ENCODE assay signal across 12 mouse cellular contexts in the genomic region with DNA sequence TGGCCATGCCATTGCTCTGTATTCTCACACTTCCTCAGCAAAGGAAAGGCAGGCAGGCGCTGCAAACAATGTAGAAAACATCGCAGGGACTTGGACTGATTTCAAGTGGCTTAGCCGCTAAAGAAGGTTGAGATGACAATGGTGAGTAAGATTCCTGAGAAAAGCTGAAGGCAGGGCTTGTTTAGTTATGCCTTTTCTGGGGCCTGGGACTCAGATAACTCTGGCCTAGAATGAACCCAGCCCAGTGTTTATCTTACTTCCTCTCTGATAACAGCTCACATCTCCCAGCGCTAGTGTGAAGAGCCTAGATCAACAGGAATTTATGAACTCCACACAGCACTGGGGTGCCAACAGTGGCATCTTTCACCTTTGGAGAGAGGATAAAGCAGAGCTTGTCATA.
DNase-seq lines count a peak whose midpoint lies in the region; ATAC-seq and TF ChIP-seq lines count a peak whose summit lies in the region.
"Had no signal": no experiment of that assay in that cellular context is flagged by ENCODE, and none has a peak within 500 bp of the region (broad histone marks: within the 10 kb centered on the region; RNA-seq: fewer than 3 reads in every experiment).

No protein-coding gene starts in this region.

- H3K4me2 ChIP-seq in liver, embryonic 11.5 days: no peak overlapping the region
- H3K4me2 ChIP-seq in liver, postnatal 0 days (ENCODE audit: low read depth, low read length): no peak overlapping the region
- no peak overlapping the region for H3K4me2 ChIP-seq in intestine, postnatal 0 days (replicated peaks; ENCODE audit: low read depth)
- H3K4me2 ChIP-seq: midbrain, embryonic 15.5 days had no signal

- no peaks in the 10 kb centered on the region for H3K36me3 ChIP-seq in liver, embryonic 11.5 days (ENCODE audit: control insufficient read depth, insufficient read depth, low read length)
- H3K36me3 ChIP-seq in liver, postnatal 0 days (replicated peaks; ENCODE audit: insufficient read depth, low read length): no peaks in the 10 kb centered on the region
- no peaks in the 10 kb centered on the region for H3K36me3 ChIP-seq in intestine, postnatal 0 days (ENCODE audit: control insufficient read depth, insufficient read depth)
- H3K36me3 ChIP-seq: hindbrain, embryonic 10.5 days; midbrain, embryonic 15.5 days had no signal

- 0 out of 2 replicates have a peak, but pooled peaks have one; percentile 24 for ATAC-seq in liver, embryonic 11.5 days (replicated peaks; ENCODE audit: low FRiP score)
- ATAC-seq in liver, postnatal 0 days: no peak
- 0 out of 2 replicates have a peak, but pooled peaks have one; percentile 41 for ATAC-seq in intestine, postnatal 0 days
- ATAC-seq in megakaryocyte-erythroid progenitor cell, adult 5-6 weeks (replicated peaks; ENCODE audit: low FRiP score, low TSS enrichment, poor library complexity, severe bottlenecking): peak; percentile 62
- no peak for ATAC-seq in granulocyte monocyte progenitor cell, adult 5-6 weeks (replicated peaks; ENCODE audit: poor library complexity, severe bottlenecking)
- ATAC-seq: midbrain, embryonic 15.5 days had no signal

- H3K9ac ChIP-seq in liver, embryonic 11.5 days (ENCODE audit: low read depth, low read length): no peak overlapping the region
- H3K9ac ChIP-seq in liver, postnatal 0 days (replicated peaks): no peak overlapping the region
- no peak overlapping the region for H3K9ac ChIP-seq in intestine, postnatal 0 days (ENCODE audit: low read depth, low read length)
- H3K9ac ChIP-seq: liver, embryonic 14.5 days; midbrain, embryonic 15.5 days had no signal

- no peak for TF ChIP-seq CTCF in liver, postnatal 0 days (IDR thresholded peaks at IDR 0.05; ENCODE audit: low read depth)
- TF ChIP-seq CTCF in intestine, postnatal 0 days (IDR thresholded peaks at IDR 0.05; ENCODE audit: low read depth): no peak

- DNase-seq in adrenal gland, postnatal 14 days: peak; percentile 19
- DNase-seq in adrenal gland, adult 2 months: no peak
- no peak for DNase-seq in liver, embryonic 11.5 days (ENCODE audit: low spot score)
- no peak for DNase-seq in liver, postnatal 0 days
- DNase-seq in frontal cortex, postnatal 10 days (ENCODE audit: low spot score in 2 of 2): no peak
- DNase-seq: cerebellum, adult 18-20 months had no signal

- no peak for TF ChIP-seq EP300 in liver, postnatal 0 days (IDR thresholded peaks at IDR 0.05; ENCODE audit: low read depth)

- H3K27ac ChIP-seq in liver, embryonic 11.5 days (ENCODE audit: low read depth, low read length): no peak overlapping the region
- no peak overlapping the region for H3K27ac ChIP-seq in liver, postnatal 0 days (ENCODE audit: low read depth)
- H3K27ac ChIP-seq in intestine, postnatal 0 days (ENCODE audit: low read depth, low read length): no peak overlapping the region
- H3K27ac ChIP-seq: hindbrain, embryonic 10.5 days; liver, embryonic 14.5 days; midbrain, embryonic 15.5 days had no signal

- H3K27me3 ChIP-seq in liver, embryonic 11.5 days (replicated peaks; ENCODE audit: control insufficient read depth, insufficient read depth, low read length): no peaks in the 10 kb centered on the region
- H3K27me3 ChIP-seq in liver, postnatal 0 days (ENCODE audit: insufficient read depth, low read length): no peaks in the 10 kb centered on the region
- no peaks in the 10 kb centered on the region for H3K27me3 ChIP-seq in intestine, postnatal 0 days (replicated peaks; ENCODE audit: control insufficient read depth, insufficient read depth, low read length)
- H3K27me3 ChIP-seq: midbrain, embryonic 15.5 days had no signal

- H3K4me1 ChIP-seq in liver, embryonic 11.5 days (replicated peaks; ENCODE audit: control insufficient read depth, insufficient read depth, low read length): peaks cover 26% of the 10 kb centered on the region
- H3K4me1 ChIP-seq in liver, postnatal 0 days (ENCODE audit: insufficient read depth): peaks cover 13% of the 10 kb centered on the region
- H3K4me1 ChIP-seq in intestine, postnatal 0 days (replicated peaks; ENCODE audit: control insufficient read depth, insufficient read depth, low read length): peaks cover 6% of the 10 kb centered on the region; the same call in 1 of the 2 replicates

- H3K4me3 ChIP-seq in liver, embryonic 11.5 days (ENCODE audit: low read depth, low read length): no peak overlapping the region
- no peak overlapping the region for H3K4me3 ChIP-seq in liver, postnatal 0 days (ENCODE audit: low read depth, low read length)
- H3K4me3 ChIP-seq in intestine, postnatal 0 days (ENCODE audit: low read depth, low read length): no peak overlapping the region
- H3K4me3 ChIP-seq: hindbrain, embryonic 10.5 days; midbrain, embryonic 15.5 days had no signal

- H3K9me3 ChIP-seq in liver, embryonic 11.5 days (ENCODE audit: control insufficient read depth, low read length): no peaks in the 10 kb centered on the region
- no peaks in the 10 kb centered on the region for H3K9me3 ChIP-seq in liver, postnatal 0 days (ENCODE audit: low read length)
- no peaks in the 10 kb centered on the region for H3K9me3 ChIP-seq in intestine, postnatal 0 days (ENCODE audit: control insufficient read depth)
- H3K9me3 ChIP-seq: hindbrain, embryonic 10.5 days; midbrain, embryonic 15.5 days had no signal

- 10% methylated on average over 4 of the region's 4 CpGs for WGBS in liver, embryonic 11.5 days
- WGBS in liver, postnatal 0 days (ENCODE audit: insufficient replicate concordance): 20% methylated on average over 4 of the region's 4 CpGs
- WGBS in intestine, postnatal 0 days: 11% methylated on average over 4 of the region's 4 CpGs

Comparison
In these comparisons a context has a peak if more than half of its experiments do, and no peak if none do; other contexts are left out.
1. ATAC-seq: peak in liver, embryonic 11.5 days (single experiment), intestine, postnatal 0 days (single experiment) and megakaryocyte-erythroid progenitor cell, adult 5-6 weeks (single experiment); none in liver, postnatal 0 days (single experiment) and granulocyte monocyte progenitor cell, adult 5-6 weeks (single experiment).